Comparison of ENCODE assay signal across 8 mouse cellular contexts in genomic region chrX:153724400-153724799, GRCm38 (mm10). TPM values are rescaled to one million over a fixed set of nuclear protein-coding genes. Genes with fewer than 3 reads are reported as not detected.
DNase-seq lines count a peak whose midpoint lies in the region; ATAC-seq lines count a peak whose summit lies in the region.

No protein-coding gene starts in this region.

- 0 out of 2 replicates have a peak overlapping the region, but pooled peaks have one; percentile 4 for H3K27ac ChIP-seq in kidney, embryonic 15.5 days

- H3K27me3 ChIP-seq in kidney, embryonic 15.5 days, result peaks cover 4% of the 10 kb centered on the region; the same call in 1 of the 2 replicates

- peak overlapping the region; percentile 62 for H3K4me3 ChIP-seq in kidney, embryonic 15.5 days (replicated peaks)

- 23% methylated on average over 3 of the region's 3 CpGs for WGBS in kidney, embryonic 15.5 days

- 0 out of 2 replicates have a peak, but pooled peaks cover 3% of the 10 kb centered on the region for H3K36me3 ChIP-seq in kidney, embryonic 15.5 days

- peak overlapping the region; percentile 53 for H3K4me2 ChIP-seq in kidney, embryonic 15.5 days

- no peaks in the 10 kb centered on the region for H3K9me3 ChIP-seq in kidney, embryonic 15.5 days (replicated peaks)

- no peak overlapping the region for H3K9ac ChIP-seq in kidney, embryonic 15.5 days

- no peaks in the 10 kb centered on the region for H3K4me1 ChIP-seq in kidney, embryonic 15.5 days

- ATAC-seq in kidney, embryonic 15.5 days (replicated peaks; ENCODE audit: low FRiP score), result no peak
- 0 out of 2 replicates have a peak, but pooled peaks have one; percentile 10 for ATAC-seq in megakaryocyte progenitor cell, adult 5-6 weeks (replicated peaks; ENCODE audit: poor library complexity)

- DNase-seq in kidney, postnatal 14 days, result no peak
- peak; percentile 63 for DNase-seq in ZHBTc4 (ENCODE audit: low read depth, low spot score)
- DNase-seq in forelimb bud, embryonic 11.5 days (ENCODE audit: low read depth, low spot score), result peak; percentile 36
- no peak for DNase-seq in Muller cell, postnatal 12 days (ENCODE audit: inconsistent ontology term)
- DNase-seq in right cerebral cortex, postnatal 25 days, result no peak
- DNase-seq in adrenal gland, postnatal 10 days, result no peak

RNA-seq across cellular contexts. Expression of gene Nbdy, which starts 1.0 kb away (rescaled TPM):
- 97.8 and 107 TPM in 2 replicates for polyA plus RNA-seq in kidney, embryonic 15.5 days (2015; fragmentation: Nextera tagmentation; extraction: Ambion mirVana)
- 63.4 and 84.6 TPM in 2 replicates for total RNA-seq in megakaryocyte progenitor cell, adult 5-6 weeks (2015)
- total RNA-seq in megakaryocyte progenitor cell, adult 5-6 weeks (2017), result 30.4 and 39.1 TPM in 2 replicates
- total RNA-seq in adrenal gland, postnatal 10 days (2021), result 10 to 100 TPM; 51.7 to 52.5 TPM

RNA-seq across cellular contexts. Expression of gene Kctd12b, which starts 28.2 kb away (rescaled TPM):
- 10.2 and 10.3 TPM in 2 replicates for polyA plus RNA-seq in kidney, embryonic 15.5 days (2015; fragmentation: Nextera tagmentation; extraction: Ambion mirVana)
- total RNA-seq in megakaryocyte progenitor cell, adult 5-6 weeks (2015), result 1.7 TPM in 2 replicates
- total RNA-seq in megakaryocyte progenitor cell, adult 5-6 weeks (2017), result 1.8 and 1.9 TPM in 2 replicates
- total RNA-seq in adrenal gland, postnatal 10 days (2021), result 10 to 100 TPM; 18.0 to 21.2 TPM

Comparison
In these comparisons a context has a peak if more than half of its experiments do, and no peak if none do; other contexts are left out.
1. DNase-seq: peak in ZHBTc4 (single experiment) and forelimb bud, embryonic 11.5 days (single experiment); none in kidney, postnatal 14 days (single experiment), Muller cell, postnatal 12 days (single experiment), right cerebral cortex, postnatal 25 days (single experiment) and adrenal gland, postnatal 10 days (single experiment).
2. RNA of gene Kctd12b, which starts 28.2 kb away (total RNA-seq): 18.0 to 21.2 TPM in adrenal gland, postnatal 10 days; 1.7 to 1.9 TPM in megakaryocyte progenitor cell, adult 5-6 weeks; every median in the first group is over 4 times any median in the second.